13 mouse cellular contexts compared by ENCODE assay signal in genomic region chr9:34958183-34958830, GRCm38 (mm10).
DNase-seq lines count a peak whose midpoint lies in the region; ATAC-seq lines count a peak whose summit lies in the region.
"Had no signal": no experiment of that assay in that cellular context is flagged by ENCODE, and none has a peak within 500 bp of the region (broad histone marks: within the 10 kb centered on the region; RNA-seq: fewer than 3 reads in every experiment).

No protein-coding gene starts in this region.

- peak; percentile 20 to 66 for DNase-seq in frontal cortex, adult 2 months (ENCODE audit: extremely low spot score in 1 of 2, low spot score in 1 of 2)
- DNase-seq in frontal cortex, postnatal 14 days (ENCODE audit: low spot score in 2 of 2), result no peak
- peak; percentile 58 for DNase-seq in cerebellum, adult 11 months
- peak; percentile 69 to 78 for DNase-seq in cerebellum, postnatal 25 days
- peak; percentile 26 to 37 for DNase-seq in left cerebral cortex, postnatal 36 days (ENCODE audit: low spot score in 2 of 2)
- no peak for DNase-seq in adrenal gland, adult 2 months
- no peak for DNase-seq in lung, postnatal 4 days
- DNase-seq: embryo, embryonic 11 days; kidney, adult 11 months; kidney, postnatal 36 days; thymus, adult 2 months had no signal

- intact Hi-C loops in left cerebral cortex, postnatal 36 days (cut with DNase I), result no loop called here

- no peak for ATAC-seq in granulocyte monocyte progenitor cell, adult 5-6 weeks (replicated peaks; ENCODE audit: poor library complexity, severe bottlenecking)
- ATAC-seq: midbrain, embryonic 13.5 days had no signal

Comparison
In these comparisons a context has a peak if more than half of its experiments do, and no peak if none do; other contexts are left out.
1. DNase-seq: peak in frontal cortex, adult 2 months (2 of 2), cerebellum, adult 11 months (single experiment), cerebellum, postnatal 25 days (2 of 2) and left cerebral cortex, postnatal 36 days (2 of 2); none in frontal cortex, postnatal 14 days (0 of 2), adrenal gland, adult 2 months (single experiment) and lung, postnatal 4 days (0 of 2).